Mouse (Mus musculus) limb, embryonic 12.5 days (tissue): ENCODE measurements around the gene Gm4767. TPM values are rescaled to one million over a fixed set of nuclear protein-coding genes. Genes with fewer than 3 reads are reported as not detected.
A peak's percentile ranks its signal among the peaks of the same experiment; 100 is the strongest.
"Not testable (repeated sequence)": the region's sequence is repeated elsewhere in the genome, so short reads cannot be mapped to it uniquely, and the experiment has no call there.

Experiments used
- ATAC-seq: fragments of 200-750 bp; cut with Nextera tagmentation; 2 replicates; pipeline ENCODE4 v1.8.0; 2017; ENCODE audit warnings: low read depth, moderate TSS enrichment; ENCODE audit not compliant: insufficient number of reproducible peaks, insufficient read depth, low FRiP score, low TSS enrichment
- H3K27ac ChIP-seq: fragments of 300-500 bp; sonication (generic); 2 replicates; pipeline ENCODE4 v1.5.1; 2016; ENCODE audit warnings: mild to moderate bottlenecking, moderate library complexity
- H3K27me3 ChIP-seq: fragments of 300-500 bp; sonication (generic); 2 replicates; pipeline ENCODE4 v1.6.1; 2016; ENCODE audit warnings: mild to moderate bottlenecking, moderate library complexity
- H3K36me3 ChIP-seq: fragments of 300-500 bp; sonication (generic); 2 replicates; pipeline ENCODE4 v1.6.1; 2016; ENCODE audit warnings: mild to moderate bottlenecking, moderate library complexity
- H3K4me1 ChIP-seq: fragments of 300-500 bp; sonication (generic); replicated peaks from 2 replicates; pipeline ENCODE4 v1.6.1; 2016
- H3K4me2 ChIP-seq: fragments of 300-500 bp; sonication (generic); 2 replicates; pipeline ENCODE4 v1.6.1; 2016; ENCODE audit warnings: mild to moderate bottlenecking, moderate library complexity
- H3K4me3 ChIP-seq: fragments of 300-500 bp; sonication (generic); replicated peaks from 2 replicates; pipeline ENCODE4 v1.5.1; 2016; ENCODE audit warnings: mild to moderate bottlenecking
- H3K9ac ChIP-seq: fragments of 300-500 bp; sonication (generic); replicated peaks from 2 replicates; pipeline ENCODE4 v1.6.1; 2016; ENCODE audit warnings: mild to moderate bottlenecking, moderate library complexity
- H3K9me3 ChIP-seq: fragments of 300-500 bp; sonication (generic); 2 replicates; pipeline ENCODE4 v1.6.1; 2016; ENCODE audit warnings: mild to moderate bottlenecking, moderate library complexity
- WGBS: fragments of 180-500 bp; shearing (Covaris S2); methylation state at CpG from one replicate; pipeline ENCODE4 v1.1.7; 2016; 5-methylcytosine and 5-hydroxymethylcytosine counted together
- polyA plus RNA-seq: library from polyadenylated mRNA; unstranded; fragments of >200 nt; fragmentation: Nextera tagmentation; extraction: Ambion mirVana; gene quantifications from 2 replicates; pipeline ENCODE4 v1.2.1, GENCODE M21; 2016

Gm4767 gene
- polyA plus RNA-seq: 2.9 and 3.7 TPM in 2 replicates

GRCm38 (mm10) chr10:81811899-81812298, at the start of gene Gm4767:
TSS of gene Gm4767 (plus strand) at chr10:81812186.
- not testable (repeated sequence) for H3K27ac ChIP-seq, H3K4me1 ChIP-seq, ATAC-seq, H3K36me3 ChIP-seq, H3K9me3 ChIP-seq, H3K27me3 ChIP-seq, H3K9ac ChIP-seq
- H3K4me2 ChIP-seq: peak within 1 kb of the TSS; percentile 27; the same call in 1 of the 2 replicates
- peak within 1 kb of the TSS; percentile 18; the same call in 1 of the 2 replicates for H3K4me3 ChIP-seq
- 22% methylated on average over 18 of the region's 20 CpGs for WGBS

- not testable (repeated sequence) for H3K4me1 ChIP-seq, H3K36me3 ChIP-seq, H3K4me3 ChIP-seq, H3K4me2 ChIP-seq, H3K9ac ChIP-seq, H3K27me3 ChIP-seq, H3K27ac ChIP-seq, H3K9me3 ChIP-seq
- WGBS: no CpG with 5 or more reads among the region's 43 CpGs
- peak; percentile 87 for ATAC-seq
Measured at GRCm38 (mm10) chr10:81770506-81771403, 41.2 kb upstream of the Gm4767 start, which contains the start of gene Gm3055. TSS of gene Gm3055 (minus strand) at chr10:81771161.

GRCm38 (mm10) chr10:81771404-81771777, 40.6 kb upstream of the Gm4767 start:
- H3K36me3 ChIP-seq, H3K27me3 ChIP-seq, H3K9ac ChIP-seq, H3K27ac ChIP-seq, H3K9me3 ChIP-seq, H3K4me1 ChIP-seq, H3K4me2 ChIP-seq, H3K4me3 ChIP-seq: not testable (repeated sequence)
- WGBS: no CpG with 5 or more reads among the region's 3 CpGs
- ATAC-seq: peak; percentile 66; the same call in 1 of the 2 replicates

GRCm38 (mm10) chr10:81846219-81846618, 34.2 kb downstream of the Gm4767 start:
- 0 out of 2 replicates have a peak, but pooled peaks have one; percentile 52 for ATAC-seq
- not testable (repeated sequence) for H3K4me1 ChIP-seq, H3K4me3 ChIP-seq, H3K9me3 ChIP-seq, H3K4me2 ChIP-seq, H3K36me3 ChIP-seq, H3K27ac ChIP-seq, H3K27me3 ChIP-seq, H3K9ac ChIP-seq
- WGBS: no CpG with 5 or more reads among the region's 18 CpGs

- H3K9me3 ChIP-seq, H3K4me2 ChIP-seq, H3K4me1 ChIP-seq, H3K36me3 ChIP-seq, H3K27me3 ChIP-seq, H3K4me3 ChIP-seq, H3K27ac ChIP-seq, H3K9ac ChIP-seq: not testable (repeated sequence)
- WGBS: 22% methylated on average over 5 of the region's 49 CpGs
- peak; percentile 100 for ATAC-seq
Measured at GRCm38 (mm10) chr10:81863409-81864407, 51.7 kb downstream of the Gm4767 start, which contains the start of gene Gm32687. TSS of gene Gm32687 (plus strand) at chr10:81863934.

Other genes with a start within 250 kb of the Gm4767 start
- gene Tle2, start 237.6 kb upstream of the Gm4767 start, polyA plus RNA-seq: 39.4 and 45.6 TPM in 2 replicates
- 15.2 TPM in 2 replicates for gene Tle6, start 211.1 kb upstream of the Gm4767 start, polyA plus RNA-seq
- 2.0 and 2.2 TPM in 2 replicates for gene BC025920, start 205.9 kb upstream of the Gm4767 start, polyA plus RNA-seq
- gene Sirt6, start 184.4 kb upstream of the Gm4767 start, polyA plus RNA-seq: 55.8 and 57.5 TPM in 2 replicates
- gene Ankrd24, start 183.6 kb upstream of the Gm4767 start, polyA plus RNA-seq: 10.1 and 10.4 TPM in 2 replicates
- 4.9 and 5.1 TPM in 2 replicates for gene Gm10778, start 163.1 kb upstream of the Gm4767 start, polyA plus RNA-seq
- 16.3 and 21.0 TPM in 2 replicates for gene Zfp433, start 107.4 kb upstream of the Gm4767 start, polyA plus RNA-seq
- gene Gm3055, start 41.0 kb upstream of the Gm4767 start, polyA plus RNA-seq: 8.6 and 12.4 TPM in 2 replicates
- gene Gm32687, start 51.7 kb downstream of the Gm4767 start, polyA plus RNA-seq: 9.7 and 9.8 TPM in 2 replicates
- 4.4 and 4.8 TPM in 2 replicates for gene Zfp781, start 118.3 kb downstream of the Gm4767 start, polyA plus RNA-seq
- gene Zfp873, start 235.9 kb downstream of the Gm4767 start, polyA plus RNA-seq: 16.8 and 17.5 TPM in 2 replicates